Mouse (Mus musculus) liver, postnatal 0 days (tissue): Measurements from ENCODE around the gene Acsf2. TPM values are rescaled to one million over a fixed set of nuclear protein-coding genes. Genes with fewer than 3 reads are reported as not detected.
A peak's percentile ranks its signal among the peaks of the same experiment; 100 is the strongest.

Experiments used
- ATAC-seq: fragments of 200-750 bp; cut with Nextera tagmentation; 2 replicates; pipeline ENCODE4 v1.8.0; 2017; ENCODE audit warnings: mild to moderate bottlenecking, moderate library complexity
- DNase-seq: peaks from one replicate; pipeline ENCODE4 v3.0.0-alpha.2; 2016
- H3K27ac ChIP-seq: fragments of 300-500 bp; sonication (generic); 2 replicates; pipeline ENCODE4 v1.5.1; 2014; ENCODE audit warnings: antibody characterized with exemption, moderate library complexity, mild to moderate bottlenecking, low read depth
- H3K27me3 ChIP-seq: fragments of 300-500 bp; sonication (generic); 2 replicates; pipeline ENCODE4 v1.6.1; 2014; ENCODE audit warnings: low read length, control low read depth, mixed read lengths; ENCODE audit not compliant: insufficient read depth
- H3K36me3 ChIP-seq: fragments of 300-500 bp; sonication (generic); replicated peaks from 2 replicates; pipeline ENCODE4 v1.6.1; 2014; ENCODE audit warnings: mild to moderate bottlenecking, control low read depth, low read length, moderate library complexity, mixed read lengths; ENCODE audit not compliant: insufficient read depth
- H3K4me1 ChIP-seq: fragments of 300-500 bp; sonication (generic); 2 replicates; pipeline ENCODE4 v1.6.1; 2014; ENCODE audit warnings: antibody characterized with exemption, mild to moderate bottlenecking, control low read depth; ENCODE audit not compliant: insufficient read depth
- H3K4me2 ChIP-seq: fragments of 300-500 bp; sonication (generic); 2 replicates; pipeline ENCODE4 v1.6.1; 2014; ENCODE audit warnings: low read depth, mild to moderate bottlenecking, low read length, moderate library complexity, mixed read lengths
- H3K4me3 ChIP-seq: fragments of 300-500 bp; sonication (generic); 2 replicates; pipeline ENCODE4 v1.5.1; 2014; ENCODE audit warnings: low read depth, low read length
- H3K9ac ChIP-seq: fragments of 300-500 bp; sonication (generic); replicated peaks from 2 replicates; pipeline ENCODE4 v1.6.1; 2014; ENCODE audit warnings: mild to moderate bottlenecking, moderate library complexity
- H3K9me3 ChIP-seq: fragments of 300-500 bp; sonication (generic); 2 replicates; pipeline ENCODE4 v1.6.1; 2016; ENCODE audit warnings: mild to moderate bottlenecking, control low read depth, low read length, mixed read lengths
- CTCF ChIP-seq: sonication (generic); IDR thresholded peaks from 2 replicates; pipeline ENCODE4 v1.5.1; 2016; ENCODE audit warnings: antibody characterized with exemption, low read depth
- EP300 ChIP-seq: IDR thresholded peaks from 2 replicates; pipeline ENCODE4 v1.6.1; 2016; ENCODE audit warnings: antibody characterized with exemption, low read depth, mild to moderate bottlenecking
- WGBS: fragments of 180-500 bp; shearing (Covaris S2); extraction: QIAGEN DNeasy Blood & Tissue Kit; methylation state at CpG from one replicate; pipeline ENCODE4 v1.1.7; 2014; ENCODE audit not compliant: insufficient replicate concordance; 5-methylcytosine and 5-hydroxymethylcytosine counted together
- polyA plus RNA-seq: library from polyadenylated mRNA; unstranded; fragments of >200 nt; fragmentation: Nextera tagmentation; extraction: Ambion mirVana; gene quantifications from 2 replicates; pipeline ENCODE4 v1.2.1, GENCODE M21; 2015

Gene Acsf2
- polyA plus RNA-seq, 1 experiment from 2014 or later: 4.2 TPM

GRCm38 (mm10) chr11:94631969-94632368 lies 30.3 kb upstream of the Acsf2 start:
- 90% methylated on average over 5 of the region's 5 CpGs for WGBS
- Histone ChIP-seq H3K36me3 (peaks cover 51% of the 10 kb centered on the region), H3K9ac (no peak overlapping the region), H3K4me3 (no peak overlapping the region), H3K4me1 (peaks cover 13% of the 10 kb centered on the region), H3K27ac (no peak overlapping the region), H3K27me3 (no peaks in the 10 kb centered on the region), H3K4me2 (no peak overlapping the region), H3K9me3 (no peaks in the 10 kb centered on the region)
- no peak for ATAC-seq
- TF ChIP-seq CTCF (no peak), EP300 (no peak)
- DNase-seq: no peak

- Histone ChIP-seq H3K4me2 (peak overlapping the region; percentile 88), H3K4me1 (peaks cover 10% of the 10 kb centered on the region), H3K9ac (peak overlapping the region; percentile 86), H3K9me3 (no peaks in the 10 kb centered on the region), H3K27me3 (no peaks in the 10 kb centered on the region), H3K4me3 (peak overlapping the region; percentile 85), H3K27ac (peak overlapping the region; percentile 80), H3K36me3 (peaks cover 35% of the 10 kb centered on the region)
- peak; percentile 70 for ATAC-seq
- DNase-seq: peak; percentile 69
- WGBS: 6% methylated on average over 26 of the region's 26 CpGs
- no peak for TF ChIP-seq EP300
- TF ChIP-seq CTCF: no peak
Measured at GRCm38 (mm10) chr11:94630199-94631011, 28.7 kb upstream of the Acsf2 start.

GRCm38 (mm10) chr11:94629884-94630198 lies 28.2 kb upstream of the Acsf2 start:
- peak; percentile 44 for ATAC-seq
- peak overlapping the region; percentile 85 for H3K4me3 ChIP-seq
- peak overlapping the region; percentile 86 for H3K9ac ChIP-seq
- no peaks in the 10 kb centered on the region for H3K27me3 ChIP-seq
- peak overlapping the region; percentile 88 for H3K4me2 ChIP-seq
- DNase-seq: no peak
- peaks cover 10% of the 10 kb centered on the region for H3K4me1 ChIP-seq
- no peak for TF ChIP-seq EP300
- no peak for TF ChIP-seq CTCF
- peaks cover 30% of the 10 kb centered on the region for H3K36me3 ChIP-seq
- WGBS: under 1% methylated on average over 28 of the region's 28 CpGs
- H3K9me3 ChIP-seq: no peaks in the 10 kb centered on the region
- peak overlapping the region; percentile 80 for H3K27ac ChIP-seq

GRCm38 (mm10) chr11:94629199-94629883 lies 27.7 kb upstream of the Acsf2 start, which contains the start of gene Lrrc59:
TSS of gene Lrrc59 (plus strand) at chr11:94629767.
- peaks cover 10% of the 10 kb centered on the region for H3K4me1 ChIP-seq
- peak within 1 kb of the TSS; percentile 88 for H3K4me2 ChIP-seq
- 4% methylated on average over 39 of the region's 41 CpGs for WGBS
- H3K9me3 ChIP-seq: no peaks in the 10 kb centered on the region
- TF ChIP-seq CTCF (peak; percentile 99), EP300 (no peak)
- peak; percentile 96 for DNase-seq
- peak; percentile 93 for ATAC-seq
- peak within 1 kb of the TSS; percentile 80 for H3K27ac ChIP-seq
- H3K4me3 ChIP-seq: peak within 1 kb of the TSS; percentile 85
- peaks cover 25% of the 10 kb centered on the region for H3K36me3 ChIP-seq
- H3K27me3 ChIP-seq: no peaks in the 10 kb centered on the region
- peak within 1 kb of the TSS; percentile 86 for H3K9ac ChIP-seq

GRCm38 (mm10) chr11:94622162-94622561 lies 20.5 kb upstream of the Acsf2 start:
- H3K9me3 ChIP-seq: no peaks in the 10 kb centered on the region
- no peak overlapping the region for H3K4me2 ChIP-seq
- no peak for TF ChIP-seq CTCF
- no peak for TF ChIP-seq EP300
- ATAC-seq: no peak
- WGBS: 44% methylated on average over 2 of the region's 2 CpGs
- H3K4me3 ChIP-seq: no peak overlapping the region
- H3K27me3 ChIP-seq: no peaks in the 10 kb centered on the region
- no peak overlapping the region for H3K9ac ChIP-seq
- H3K27ac ChIP-seq: no peak overlapping the region
- DNase-seq: no peak
- H3K4me1 ChIP-seq: no peaks in the 10 kb centered on the region
- H3K36me3 ChIP-seq: no peaks in the 10 kb centered on the region

- no peak for DNase-seq
- no peak overlapping the region for H3K27ac ChIP-seq
- H3K4me2 ChIP-seq: no peak overlapping the region
- H3K9me3 ChIP-seq: no peaks in the 10 kb centered on the region
- TF ChIP-seq CTCF (peak; percentile 38), EP300 (no peak)
- H3K9ac ChIP-seq: no peak overlapping the region
- no peak for ATAC-seq
- no peaks in the 10 kb centered on the region for H3K27me3 ChIP-seq
- no peaks in the 10 kb centered on the region for H3K36me3 ChIP-seq
- H3K4me1 ChIP-seq: no peaks in the 10 kb centered on the region
- H3K4me3 ChIP-seq: no peak overlapping the region
Measured at GRCm38 (mm10) chr11:94621458-94621852, 19.8 kb upstream of the Acsf2 start.
